17 mouse cellular contexts compared by ENCODE assay signal in the genomic region with DNA sequence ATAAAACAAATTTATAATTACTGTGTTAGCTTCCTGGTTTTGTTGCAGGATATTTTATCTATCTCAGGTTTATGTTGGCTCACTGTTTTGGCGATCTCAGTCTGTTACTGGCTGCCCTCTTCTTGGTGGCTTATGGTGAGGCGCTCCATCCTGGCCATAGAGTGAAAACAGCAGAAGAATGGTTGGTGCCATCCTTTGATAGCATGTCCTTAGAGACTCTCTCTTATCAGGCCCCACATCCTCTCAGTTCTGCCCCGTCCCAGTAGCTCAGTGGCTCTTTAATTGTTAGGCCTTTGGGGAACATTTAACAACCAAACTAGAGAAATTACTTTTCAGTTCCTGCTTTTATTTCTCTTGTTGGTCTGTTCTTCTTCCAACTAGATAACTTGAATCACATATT.
"Had no signal": no experiment of that assay in that cellular context is flagged by ENCODE, and none has a peak within 500 bp of the region (broad histone marks: within the 10 kb centered on the region; RNA-seq: fewer than 3 reads in every experiment).

No protein-coding gene starts in this region.

- H3K9me3 ChIP-seq: intestine, embryonic 15.5 days; limb, embryonic 12.5 days; limb, embryonic 15.5 days; megakaryocyte, embryonic 14.5 days had no signal

- ATAC-seq: intestine, embryonic 15.5 days had no signal

- DNase-seq: kidney, adult 11 months; kidney, adult 9 months; kidney, postnatal 25 days; layer of hippocampus, adult 9-11 months; left cerebral cortex, postnatal 4 days; lung, adult 2 months; lung, postnatal 14 days; lung, postnatal 4 days; midbrain, embryonic 14.5 days; thymus, adult 18-20 months; thymus, postnatal 36 days had no signal

- H3K36me3 ChIP-seq: intestine, embryonic 15.5 days; limb, embryonic 15.5 days had no signal

- H3K4me1 ChIP-seq: intestine, embryonic 15.5 days had no signal

- H3K9ac ChIP-seq: intestine, embryonic 15.5 days; limb, embryonic 12.5 days; limb, embryonic 15.5 days had no signal

- H3K4me3 ChIP-seq: intestine, embryonic 15.5 days; layer of hippocampus, adult 2 months; limb, embryonic 12.5 days; limb, embryonic 15.5 days; megakaryocyte, embryonic 14.5 days had no signal

- H3K4me2 ChIP-seq: intestine, embryonic 15.5 days; limb, embryonic 12.5 days; limb, embryonic 15.5 days; midbrain, embryonic 11.5 days had no signal

- H3K27me3 ChIP-seq: intestine, embryonic 15.5 days; limb, embryonic 12.5 days; limb, embryonic 15.5 days; megakaryocyte, embryonic 14.5 days had no signal

- H3K27ac ChIP-seq: intestine, embryonic 15.5 days; layer of hippocampus, adult 2 months; limb, embryonic 12.5 days; limb, embryonic 15.5 days had no signal
